Mouse (Mus musculus) testis, adult 2 months (tissue): ENCODE results near the gene Pdzrn3.

Source experiments
- CTCF ChIP-seq: fragments of 200-500 bp; IDR thresholded peaks from 2 replicates; pipeline ENCODE4 v1.5.1; 2012; ENCODE audit warnings: low read depth, mild to moderate bottlenecking, inconsistent platforms, low read length, moderate library complexity; ENCODE audit not compliant: control insufficient read depth, insufficient read depth, insufficient replicate concordance
- POLR2A ChIP-seq: fragments of 200-500 bp; IDR thresholded peaks from 2 replicates; pipeline ENCODE4 v1.6.1; 2012; ENCODE audit warnings: low read depth, mild to moderate bottlenecking, inconsistent platforms, low read length, moderate library complexity; ENCODE audit not compliant: control insufficient read depth

GRCm38 (mm10) chr6:101281644-101282043 lies 96.1 kb downstream of the Pdzrn3 start:
- no peak for TF ChIP-seq CTCF
- no peak for TF ChIP-seq POLR2A
